Mouse (Mus musculus) common myeloid progenitor, adult 5-6 weeks (primary cell): ENCODE measurements around the gene Hydin. TPM values are rescaled to one million over a fixed set of nuclear protein-coding genes. Genes with fewer than 3 reads are reported as not detected.
"Not testable (repeated sequence)": the region's sequence is repeated elsewhere in the genome, so short reads cannot be mapped to it uniquely, and the experiment has no call there.

ENCODE experiments used
- ATAC-seq: replicated peaks from 2 replicates; pipeline ENCODE4 v1.8.0; 2016; ENCODE audit warnings: low read depth, mild to moderate bottlenecking, moderate TSS enrichment, inconsistent platforms; ENCODE audit not compliant: poor library complexity, severe bottlenecking
- total RNA-seq: library from RNA; stranded (forward); fragments of 200-1000, 187-1606 nt; gene quantifications from 2 replicates; pipeline ENCODE4 v1.2.3, GENCODE M21; 2017

Hydin gene
- total RNA-seq, 1 experiment from 2014 or later = not detected

- not testable (repeated sequence) for ATAC-seq
These were observed 60.3 kb downstream of the Hydin start for GRCm38 (mm10) chr8:110327120-110327519.

- ATAC-seq = no peak
These were observed 66.6 kb downstream of the Hydin start for GRCm38 (mm10) chr8:110333376-110333775.

DNA sequence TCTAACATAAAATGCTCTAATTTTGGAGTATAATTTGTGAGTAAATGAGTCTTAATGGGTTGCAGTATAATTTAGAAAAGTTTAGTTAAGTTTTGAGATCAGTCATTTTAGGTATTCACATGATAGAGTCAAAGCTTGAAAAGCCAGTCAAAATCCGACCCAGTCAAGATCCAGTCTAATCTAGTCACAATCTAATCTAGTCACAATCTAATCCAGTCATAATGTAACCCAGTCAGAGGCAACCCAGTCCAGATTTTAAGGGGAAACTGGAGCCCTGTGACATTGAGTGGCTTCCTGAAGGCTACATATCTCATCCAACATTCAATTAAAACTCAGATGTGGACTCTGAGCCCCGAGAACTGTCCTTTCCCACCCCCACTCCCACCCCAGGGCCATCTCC lies 72.7 kb downstream of the Hydin start:
- no peak for ATAC-seq

DNA sequence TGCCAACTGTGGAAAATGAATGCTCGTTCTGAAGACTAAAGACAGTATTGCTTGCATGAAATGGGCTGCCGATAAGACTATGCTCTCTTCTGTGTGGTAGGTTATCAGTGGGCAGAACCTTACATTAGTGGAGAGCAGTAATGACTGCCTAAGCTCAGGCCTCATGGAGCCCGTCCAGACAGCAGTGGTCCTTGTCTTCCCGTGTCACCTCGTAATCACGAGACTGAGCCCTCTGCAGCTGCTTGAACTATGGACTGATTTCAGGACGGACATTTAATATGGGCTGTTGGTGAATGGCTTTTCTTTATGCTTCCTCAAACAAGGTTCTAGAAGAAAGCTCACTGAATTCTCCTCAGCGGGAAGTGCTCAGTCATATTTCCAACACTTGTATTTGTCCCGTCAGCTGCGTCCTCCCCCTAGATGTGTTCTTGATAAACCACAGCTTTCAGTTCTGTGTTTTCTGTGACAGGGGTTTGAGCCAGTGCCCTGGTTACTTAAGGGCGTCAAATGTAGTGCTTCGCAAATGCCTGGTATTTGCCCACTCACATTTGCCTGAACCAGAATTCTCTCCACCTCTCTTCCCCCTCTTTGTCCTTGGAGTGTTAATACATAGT lies 73.4 kb downstream of the Hydin start:
- no peak for ATAC-seq

DNA sequence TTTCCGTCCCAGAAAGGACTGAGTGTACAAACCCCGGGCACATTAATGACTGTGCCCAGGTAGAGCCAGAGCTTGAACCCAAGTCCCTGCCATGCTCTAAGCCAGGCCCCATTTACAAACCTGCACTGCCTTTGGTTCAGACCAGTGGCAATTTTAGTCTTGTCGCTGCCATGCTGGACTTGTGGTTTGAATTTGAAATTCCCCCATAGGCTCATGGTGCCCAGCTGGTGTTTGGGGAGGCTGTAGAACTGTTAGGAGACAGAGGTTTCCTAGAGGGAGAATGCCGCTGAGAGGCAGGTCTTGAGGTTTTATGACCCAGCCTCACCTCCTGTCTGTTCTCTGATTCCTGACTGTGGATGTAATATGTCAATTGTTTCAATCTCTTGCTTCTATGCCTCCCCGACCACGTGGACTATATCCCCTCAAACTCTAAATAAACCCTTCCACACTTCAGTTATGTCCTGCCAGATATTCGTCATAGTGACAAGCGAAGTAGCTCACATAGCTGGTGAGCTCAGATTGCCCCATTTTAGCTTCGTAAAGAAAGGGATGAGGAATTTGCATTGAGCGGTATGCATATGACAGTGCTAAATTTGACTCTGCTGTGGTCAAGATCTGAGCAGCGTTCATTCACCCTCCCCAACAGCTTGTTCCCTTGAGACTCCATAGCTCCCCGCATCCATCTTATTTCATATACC lies 79.1 kb downstream of the Hydin start:
- no peak for ATAC-seq

DNA sequence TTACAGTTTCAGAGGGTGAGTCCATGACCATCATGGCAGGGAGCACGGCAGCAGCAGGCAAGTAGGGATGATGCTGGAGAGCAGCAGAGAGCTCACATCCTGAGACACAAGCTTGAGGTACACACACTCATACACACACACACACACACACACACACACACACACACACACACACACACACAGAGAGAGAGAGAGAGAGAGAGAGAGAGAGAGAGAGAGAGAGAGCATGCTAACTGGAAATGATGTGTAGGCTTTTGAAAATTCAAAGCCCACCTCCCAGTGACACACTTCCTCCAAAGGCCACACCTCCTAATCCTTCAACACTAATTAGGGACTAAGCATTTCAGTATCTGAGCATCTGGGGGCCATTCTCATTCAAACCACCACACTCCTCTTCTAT lies 80.1 kb downstream of the Hydin start:
- ATAC-seq = no peak

GRCm38 (mm10) chr8:110350725-110351124 lies 83.9 kb downstream of the Hydin start:
- no peak for ATAC-seq

DNA sequence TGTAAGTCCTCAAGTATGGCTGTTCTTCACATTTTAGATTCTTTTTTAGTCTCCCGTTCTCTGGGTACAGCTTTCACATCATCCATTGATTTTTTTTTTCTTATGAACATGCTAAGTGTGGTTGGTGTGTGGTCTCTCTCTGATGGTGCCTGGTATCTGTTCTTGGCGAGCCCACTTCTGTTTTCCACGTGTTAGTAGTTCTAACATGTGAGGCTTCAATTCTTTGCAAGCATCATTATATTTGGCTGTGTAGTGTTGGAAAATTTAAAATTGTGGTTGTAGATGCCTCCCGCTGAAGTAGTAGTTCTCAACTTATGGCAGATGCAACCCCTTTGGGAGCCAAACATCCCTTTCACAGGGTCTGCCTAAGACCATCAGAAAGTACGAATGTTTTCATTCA lies 85.1 kb downstream of the Hydin start:
- ATAC-seq = no peak

DNA sequence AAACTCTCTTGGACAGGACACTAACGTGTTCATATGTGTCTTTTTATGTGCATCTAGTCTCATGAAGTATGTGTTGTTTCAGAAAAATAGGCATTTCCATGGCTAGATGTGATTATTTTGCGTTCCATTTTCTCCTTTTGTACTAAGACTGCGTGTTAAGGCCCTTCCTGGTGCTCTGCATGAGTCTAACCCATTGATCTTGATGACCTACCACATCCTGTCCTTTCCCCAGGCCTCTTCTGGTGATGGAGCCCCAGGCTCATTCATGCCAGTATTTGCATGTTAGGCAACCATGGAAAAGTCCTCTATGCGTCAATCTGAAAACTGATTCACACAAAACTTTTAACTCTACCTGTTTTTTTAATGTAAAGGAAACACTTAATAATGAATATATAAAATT lies 96.2 kb downstream of the Hydin start:
- ATAC-seq = no peak

GRCm38 (mm10) chr8:110372836-110373235 lies 106.1 kb downstream of the Hydin start:
- no peak for ATAC-seq

DNA sequence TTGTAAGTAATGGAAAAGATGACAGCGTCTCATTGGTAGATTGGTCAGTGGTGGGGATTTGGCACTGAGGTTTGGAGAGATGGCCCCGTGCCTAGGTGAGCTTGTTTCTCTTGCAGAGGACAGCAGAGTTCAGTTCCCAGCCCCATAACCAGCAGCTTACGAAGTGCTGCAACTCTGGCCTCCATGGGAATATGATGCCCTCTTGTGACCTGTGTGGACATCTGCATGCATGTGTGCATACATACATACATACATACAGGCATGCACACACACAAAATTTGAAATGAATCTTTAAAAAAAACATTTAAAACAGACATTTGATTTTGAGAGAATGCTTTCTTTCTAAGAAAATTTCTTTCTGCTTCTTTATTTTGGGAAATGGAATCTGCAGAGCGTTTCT lies 106.9 kb downstream of the Hydin start:
- ATAC-seq = no peak

DNA sequence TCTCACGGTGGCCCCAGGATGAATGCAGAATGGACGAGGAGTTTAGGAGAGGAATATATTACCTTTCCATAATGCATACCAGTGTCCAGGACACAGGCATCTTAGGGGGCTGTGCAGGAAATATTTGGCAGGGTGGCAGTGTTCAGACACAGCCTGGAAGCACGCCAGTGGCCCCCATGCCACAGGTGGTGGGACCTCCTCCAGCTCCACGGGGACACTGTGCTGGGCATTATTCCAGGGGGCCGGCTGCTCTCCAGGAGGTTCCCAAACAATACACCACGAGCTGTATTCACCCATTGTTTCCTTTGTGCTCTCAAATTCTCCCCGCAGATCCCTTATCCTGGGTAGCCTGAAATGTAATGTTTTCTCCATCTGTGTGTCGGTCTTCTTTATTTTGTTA lies 116.0 kb downstream of the Hydin start:
- ATAC-seq = no peak

DNA sequence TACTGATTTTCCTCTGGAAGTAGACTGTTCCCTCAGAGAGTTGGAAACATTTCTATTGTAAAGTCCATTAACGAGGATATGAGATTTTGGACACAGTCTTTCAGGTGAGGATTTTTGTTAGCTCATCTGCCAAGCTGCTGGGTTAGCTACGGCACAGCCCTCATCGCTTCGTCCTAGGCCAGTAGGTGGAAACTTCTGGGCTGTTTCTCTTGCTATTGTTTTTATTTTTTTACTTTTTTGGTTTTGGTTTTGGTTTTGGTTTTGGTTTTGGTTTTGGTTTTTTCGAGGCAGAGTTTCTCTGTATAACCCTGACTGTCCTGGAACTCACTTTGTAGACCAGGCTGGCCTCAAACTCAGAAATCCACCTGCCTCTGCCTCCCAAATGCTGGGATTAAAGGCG lies 117.9 kb downstream of the Hydin start:
- ATAC-seq = not testable (repeated sequence)

- ATAC-seq = no peak
These were observed 128.9 kb downstream of the Hydin start for GRCm38 (mm10) chr8:110395656-110396055.

- no peak for ATAC-seq
These were observed 133.8 kb downstream of the Hydin start for GRCm38 (mm10) chr8:110400536-110400935.

- ATAC-seq = no peak
These were observed 135.5 kb downstream of the Hydin start for GRCm38 (mm10) chr8:110402311-110402710.

- ATAC-seq = no peak
These were observed 137.7 kb downstream of the Hydin start for GRCm38 (mm10) chr8:110404516-110404915.

- ATAC-seq = no peak
These were observed 148.3 kb downstream of the Hydin start for GRCm38 (mm10) chr8:110415121-110415520.

DNA sequence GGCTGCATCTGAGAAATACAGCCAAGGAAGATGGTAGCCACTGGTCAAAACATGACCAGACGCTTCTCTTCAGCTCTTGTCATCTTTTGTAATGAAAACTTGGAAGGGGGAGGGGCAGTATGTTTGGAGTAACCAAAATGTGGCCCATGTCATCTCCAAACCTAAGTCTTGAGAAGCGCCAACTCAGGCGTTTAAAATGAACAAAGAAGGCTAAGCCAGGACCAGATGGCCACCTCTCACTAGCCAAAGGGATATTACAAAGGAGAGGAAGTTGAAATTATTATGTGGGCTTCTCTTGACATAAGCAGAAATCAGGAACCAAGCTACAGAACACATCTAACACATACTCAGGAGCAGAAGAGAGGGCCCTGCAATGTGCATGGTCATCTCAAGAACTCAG lies 150.2 kb downstream of the Hydin start:
- no peak for ATAC-seq

DNA sequence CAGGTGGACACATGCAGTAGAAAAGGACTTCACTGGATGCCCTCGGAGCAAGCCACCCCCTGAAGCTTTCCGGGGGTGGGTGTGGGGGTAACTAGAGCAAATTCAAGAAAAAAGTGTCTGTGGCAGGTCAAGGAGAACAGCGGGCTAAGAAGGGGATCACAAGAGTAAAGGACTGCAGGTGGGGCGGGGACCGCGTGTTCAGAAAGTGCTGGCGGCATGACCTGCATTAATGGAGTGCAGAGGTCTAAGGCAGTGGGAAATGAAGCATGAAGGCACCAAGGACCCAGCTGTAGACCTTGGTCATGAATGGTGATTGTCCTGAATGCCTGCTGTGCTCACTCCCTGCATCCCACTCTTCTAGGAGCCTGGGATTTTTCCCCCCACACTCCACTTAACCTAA lies 151.0 kb downstream of the Hydin start:
- ATAC-seq = no peak

DNA sequence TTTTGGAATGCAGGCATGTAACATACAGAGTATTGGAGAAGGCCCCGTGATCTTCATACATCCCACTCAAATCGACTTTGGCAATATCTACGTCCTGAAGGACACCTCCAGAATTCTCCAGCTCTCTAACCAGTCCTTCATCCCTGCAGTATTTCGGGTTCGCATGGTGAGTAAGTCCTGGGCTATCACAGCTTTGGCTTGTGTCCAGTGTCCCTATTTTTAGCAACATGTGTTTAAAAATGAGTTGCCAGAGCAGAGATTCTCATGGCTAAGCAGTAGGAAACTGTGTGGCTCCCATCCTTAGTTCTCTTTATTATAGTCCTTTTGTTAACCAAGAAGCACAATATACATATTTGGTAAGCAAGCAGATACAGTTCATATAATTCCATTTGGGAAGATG lies 152.9 kb downstream of the Hydin start:
- ATAC-seq = no peak

GRCm38 (mm10) chr8:110420221-110420620 lies 153.4 kb downstream of the Hydin start:
- no peak for ATAC-seq
